Mouse (Mus musculus): Measurements from ENCODE around the gene Btn2a2. TPM values are rescaled to one million over a fixed set of nuclear protein-coding genes. Genes with fewer than 3 reads are reported as not detected.

The Btn2a2 gene
- polyA plus RNA-seq, 1 experiment from 2014 or later, result 0.15 TPM

DNA sequence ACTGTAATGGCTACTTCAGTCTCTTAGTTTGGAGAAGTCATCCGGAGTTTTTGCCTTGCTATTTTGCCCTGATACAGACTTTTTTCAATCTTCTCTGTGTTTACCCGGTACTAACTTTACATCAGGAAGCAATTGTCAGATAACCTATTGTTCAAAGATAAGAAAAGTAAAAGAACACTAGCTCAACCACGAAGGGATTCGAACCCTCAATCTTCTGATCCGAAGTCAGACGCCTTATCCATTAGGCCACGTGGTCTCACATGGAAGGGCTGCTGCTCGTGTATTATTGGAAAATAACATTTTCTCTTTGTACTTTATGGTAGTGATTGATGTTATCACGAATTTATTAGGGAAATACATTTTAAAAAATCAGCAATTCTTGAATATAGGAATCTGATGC lies 15.1 kb upstream of the Btn2a2 start:
- H3K4me2 ChIP-seq, result 0 out of 2 replicates have a peak overlapping the region, but pooled peaks have one; percentile 16
- H3K27ac ChIP-seq, result no peak overlapping the region
- ATAC-seq (ENCODE audit: insufficient read depth, low FRiP score, low read depth), result peak; percentile 24; the same call in 1 of the 2 replicates
- WGBS, result 5% methylated on average over 9 of the region's 9 CpGs
- no peaks in the 10 kb centered on the region for H3K27me3 ChIP-seq (replicated peaks)
- no peak overlapping the region for H3K4me3 ChIP-seq (replicated peaks)
- H3K9me3 ChIP-seq, result no peaks in the 10 kb centered on the region
- no peaks in the 10 kb centered on the region for H3K36me3 ChIP-seq
- peaks cover 5% of the 10 kb centered on the region for H3K4me1 ChIP-seq
- H3K9ac ChIP-seq, result no peak overlapping the region

DNA sequence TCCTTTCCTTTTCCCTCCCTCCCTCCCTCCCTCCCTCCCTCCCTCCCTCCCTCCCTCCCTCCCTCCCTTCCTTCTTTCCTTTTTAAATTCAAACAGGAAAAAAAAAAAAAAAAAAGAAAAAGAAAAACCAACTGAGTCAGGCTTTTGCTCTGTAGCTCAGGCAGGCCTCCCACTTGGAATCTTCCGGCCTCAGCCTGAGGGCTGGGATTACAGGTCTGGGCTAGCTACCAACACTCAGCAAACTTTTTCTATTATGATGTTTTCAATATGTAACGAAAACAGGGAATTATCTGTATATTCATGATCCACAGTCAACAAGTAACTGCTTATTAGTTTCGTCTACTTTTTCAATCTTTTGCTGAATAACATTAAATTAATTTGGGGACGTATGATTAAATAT lies 14.3 kb upstream of the Btn2a2 start:
- Histone ChIP-seq H3K27me3 (replicated peaks) (no peaks in the 10 kb centered on the region), H3K9ac (no peak overlapping the region), H3K27ac (no peak overlapping the region), H3K4me3 (replicated peaks) (no peak overlapping the region), H3K4me1 (peaks cover 5% of the 10 kb centered on the region), H3K9me3 (no peaks in the 10 kb centered on the region), H3K36me3 (no peaks in the 10 kb centered on the region), H3K4me2 (no peak overlapping the region)
- ATAC-seq (ENCODE audit: insufficient read depth, low FRiP score, low read depth), result no peak
- WGBS, result 60% methylated on average over 4 of the region's 4 CpGs

DNA sequence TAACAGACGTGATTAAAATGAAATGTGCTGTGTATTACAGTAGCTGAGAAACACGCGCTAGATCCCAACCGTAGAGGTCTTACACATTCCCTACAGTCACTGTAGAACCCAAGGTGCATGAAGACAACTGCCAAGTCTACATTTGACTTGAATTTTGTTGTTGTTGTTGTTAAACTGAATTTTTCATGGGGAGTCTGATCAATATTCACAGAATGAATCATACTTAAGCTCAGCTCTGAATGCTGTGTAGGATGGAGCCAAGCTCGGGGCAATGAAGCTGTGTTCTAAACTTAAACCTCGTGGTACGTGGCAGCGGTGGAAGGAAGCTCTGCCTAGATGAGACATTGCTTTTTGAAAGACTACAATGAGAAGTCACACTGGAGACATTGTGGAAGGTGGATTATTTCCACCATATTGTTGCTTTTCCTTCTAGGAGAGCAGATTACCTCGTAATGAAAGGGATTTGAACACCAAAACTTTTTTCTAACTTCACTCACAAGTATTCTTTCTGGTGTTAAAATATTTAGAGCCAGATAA lies 13.4 kb upstream of the Btn2a2 start:
- WGBS, result 33% methylated on average over 9 of the region's 9 CpGs
- peaks cover 5% of the 10 kb centered on the region for H3K4me1 ChIP-seq
- no peaks in the 10 kb centered on the region for H3K36me3 ChIP-seq
- no peak overlapping the region for H3K9ac ChIP-seq
- no peaks in the 10 kb centered on the region for H3K9me3 ChIP-seq
- peak overlapping the region; percentile 25; the same call in 1 of the 2 replicates for H3K4me2 ChIP-seq
- H3K4me3 ChIP-seq (replicated peaks), result peak overlapping the region; percentile 2; the same call in 1 of the 2 replicates
- ATAC-seq (ENCODE audit: insufficient read depth, low FRiP score, low read depth), result no peak
- H3K27me3 ChIP-seq (replicated peaks), result no peaks in the 10 kb centered on the region
- H3K27ac ChIP-seq, result no peak overlapping the region

DNA sequence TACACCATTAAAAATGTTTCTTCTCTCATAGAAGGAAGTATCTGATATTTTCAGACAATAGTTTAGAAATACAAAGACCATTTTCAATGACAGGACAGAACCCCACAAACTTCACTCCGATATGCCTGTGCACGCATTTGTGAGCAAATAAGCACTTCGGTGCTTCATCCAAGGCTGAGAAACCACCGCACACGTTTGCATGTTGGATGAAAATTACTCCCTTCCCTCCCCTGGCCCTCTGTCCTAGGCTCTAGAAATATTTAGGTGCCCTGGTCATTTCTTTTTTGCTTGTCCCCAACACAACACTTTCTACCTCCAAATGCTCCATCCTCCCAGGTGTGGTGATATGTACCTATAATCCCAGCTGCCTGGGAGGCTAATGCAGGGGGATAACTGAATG lies 12.9 kb upstream of the Btn2a2 start:
- Histone ChIP-seq H3K27ac (no peak overlapping the region), H3K27me3 (replicated peaks) (no peaks in the 10 kb centered on the region), H3K4me3 (replicated peaks) (peak overlapping the region; percentile 2; the same call in 1 of the 2 replicates), H3K9me3 (no peaks in the 10 kb centered on the region), H3K4me1 (peaks cover 5% of the 10 kb centered on the region), H3K4me2 (peak overlapping the region; percentile 34; the same call in 1 of the 2 replicates), H3K36me3 (no peaks in the 10 kb centered on the region), H3K9ac (no peak overlapping the region)
- WGBS, result 37% methylated on average over 5 of the region's 5 CpGs
- ATAC-seq (ENCODE audit: insufficient read depth, low FRiP score, low read depth), result no peak

DNA sequence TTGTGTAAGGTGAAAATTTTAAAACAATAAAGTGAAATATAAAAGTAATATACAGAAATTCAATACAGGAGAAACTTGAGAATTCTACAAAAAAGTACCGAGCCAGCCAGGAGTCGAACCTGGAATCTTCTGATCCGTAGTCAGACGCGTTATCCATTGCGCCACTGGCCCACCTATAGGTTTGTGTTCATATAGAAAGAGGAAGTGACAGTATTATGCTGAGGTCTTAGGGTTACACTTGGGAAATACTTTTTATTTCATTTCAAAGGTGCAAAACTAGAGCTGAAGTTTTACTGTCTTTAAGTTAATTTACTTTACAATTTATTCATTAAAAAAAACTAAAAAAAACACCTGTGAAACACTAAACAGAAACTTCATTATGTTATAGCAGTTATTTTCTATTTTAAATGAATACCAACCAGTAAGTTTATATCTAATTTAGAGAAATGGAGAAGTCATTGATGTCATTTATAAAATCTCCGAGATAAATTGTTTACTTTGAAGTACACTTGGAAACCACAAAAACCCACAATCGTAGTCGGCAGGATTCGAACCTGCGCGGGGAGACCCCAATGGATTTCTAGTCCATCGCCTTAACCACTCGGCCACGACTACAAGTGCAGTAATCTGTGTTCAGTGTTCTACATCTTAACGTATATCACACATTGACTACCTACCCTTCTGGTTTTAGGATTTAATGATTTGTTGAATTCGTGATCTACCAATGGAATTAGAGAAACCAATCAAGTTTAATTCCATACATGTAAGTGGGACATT lies 12.0 kb upstream of the Btn2a2 start:
- Histone ChIP-seq H3K27me3 (replicated peaks) (no peaks in the 10 kb centered on the region), H3K27ac (no peak overlapping the region), H3K9me3 (no peaks in the 10 kb centered on the region), H3K36me3 (no peaks in the 10 kb centered on the region), H3K4me1 (peaks cover under 1% of the 10 kb centered on the region; the same call in 1 of the 2 replicates), H3K4me3 (replicated peaks) (no peak overlapping the region), H3K4me2 (peak overlapping the region; percentile 13; the same call in 1 of the 2 replicates), H3K9ac (no peak overlapping the region)
- WGBS, result 6% methylated on average over 17 of the region's 17 CpGs
- ATAC-seq (ENCODE audit: insufficient read depth, low FRiP score, low read depth), result peak; percentile 63; the same call in 1 of the 2 replicates

DNA sequence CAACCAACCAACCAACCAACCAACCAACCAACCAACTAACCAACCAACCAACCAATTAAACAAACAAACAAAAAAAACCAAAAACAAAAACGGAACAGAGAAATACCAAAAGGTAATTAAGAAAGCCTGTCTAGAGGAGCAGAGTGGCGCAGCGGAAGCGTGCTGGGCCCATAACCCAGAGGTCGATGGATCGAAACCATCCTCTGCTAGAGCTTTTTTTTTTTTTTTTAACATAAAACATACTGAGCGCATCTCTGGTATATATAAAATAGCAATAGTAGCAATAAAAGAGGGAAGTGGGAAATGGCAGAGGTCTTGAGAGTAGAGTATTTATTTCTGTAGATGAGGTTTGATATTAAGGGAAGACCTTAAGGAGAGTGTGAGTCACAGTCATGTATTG lies 11.3 kb upstream of the Btn2a2 start:
- Histone ChIP-seq H3K9me3 (no peaks in the 10 kb centered on the region), H3K36me3 (no peaks in the 10 kb centered on the region), H3K9ac (no peak overlapping the region), H3K27me3 (replicated peaks) (no peaks in the 10 kb centered on the region), H3K4me2 (no peak overlapping the region), H3K4me3 (replicated peaks) (no peak overlapping the region), H3K27ac (no peak overlapping the region), H3K4me1 (no peaks in the 10 kb centered on the region)
- WGBS, result 27% methylated on average over 7 of the region's 7 CpGs
- ATAC-seq (ENCODE audit: insufficient read depth, low FRiP score, low read depth), result no peak

DNA sequence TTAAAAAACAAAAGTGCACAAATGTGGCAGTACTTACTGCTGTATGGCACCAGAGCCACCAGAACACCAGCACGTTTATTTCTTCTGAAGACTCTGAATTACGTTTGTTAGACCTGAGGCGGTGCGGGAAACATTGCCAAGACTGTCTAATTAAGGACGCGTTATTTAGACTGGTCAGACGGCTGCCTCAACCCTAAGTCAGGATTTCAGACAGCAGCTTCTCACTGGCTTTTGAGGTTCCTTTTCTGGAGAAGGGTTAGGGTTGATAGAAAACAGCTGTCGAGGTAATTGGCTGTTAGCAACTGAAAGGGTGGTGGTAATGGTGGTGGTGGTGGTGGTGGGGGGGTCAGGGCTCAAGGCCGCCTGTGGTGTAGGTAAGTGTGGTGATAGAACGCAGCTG lies 10.0 kb upstream of the Btn2a2 start:
- Histone ChIP-seq H3K4me3 (replicated peaks) (peak overlapping the region; percentile 28), H3K4me1 (no peaks in the 10 kb centered on the region), H3K36me3 (no peaks in the 10 kb centered on the region), H3K9me3 (no peaks in the 10 kb centered on the region), H3K27me3 (replicated peaks) (no peaks in the 10 kb centered on the region), H3K27ac (no peak overlapping the region), H3K4me2 (peak overlapping the region; percentile 55), H3K9ac (no peak overlapping the region)
- 4% methylated on average over 10 of the region's 10 CpGs for WGBS
- no peak for ATAC-seq (ENCODE audit: insufficient read depth, low FRiP score, low read depth)

DNA sequence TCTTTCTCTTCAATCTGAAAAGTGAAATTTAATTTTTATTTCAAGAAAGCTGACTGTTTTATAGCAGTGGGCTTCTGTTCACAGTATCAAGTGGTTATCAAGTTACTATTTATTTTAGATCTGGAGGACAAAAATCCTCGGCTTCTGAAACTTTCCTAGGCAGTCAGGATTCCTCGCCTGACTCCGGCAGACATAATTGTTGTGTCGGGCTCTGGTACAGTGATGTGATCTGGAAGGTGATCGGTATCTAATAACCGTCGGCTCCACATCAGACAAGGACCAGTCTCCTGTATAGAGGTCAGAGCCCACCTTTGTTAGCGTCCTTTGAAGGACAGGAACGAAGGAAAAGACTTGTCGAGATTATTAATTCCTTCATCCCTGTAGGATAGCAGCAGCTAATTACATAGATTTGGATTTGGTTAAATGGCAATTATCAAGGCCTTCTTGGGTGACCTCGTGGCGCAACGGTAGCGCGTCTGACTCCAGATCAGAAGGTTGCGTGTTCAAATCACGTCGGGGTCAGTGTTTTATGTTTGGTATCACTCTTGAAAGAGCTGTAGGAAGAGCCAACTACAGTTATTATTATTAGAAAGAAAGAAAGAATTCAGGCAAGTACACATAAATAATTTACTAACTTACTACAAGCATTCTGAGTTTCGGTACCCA lies 9.1 kb upstream of the Btn2a2 start:
- Histone ChIP-seq H3K4me2 (peak overlapping the region; percentile 55), H3K27me3 (replicated peaks) (no peaks in the 10 kb centered on the region), H3K4me1 (no peaks in the 10 kb centered on the region), H3K9ac (no peak overlapping the region), H3K4me3 (replicated peaks) (peak overlapping the region; percentile 28), H3K9me3 (no peaks in the 10 kb centered on the region), H3K36me3 (no peaks in the 10 kb centered on the region), H3K27ac (no peak overlapping the region)
- no peak; the same call in 1 of the 2 replicates for ATAC-seq (ENCODE audit: insufficient read depth, low FRiP score, low read depth)
- WGBS, result 11% methylated on average over 19 of the region's 19 CpGs

DNA sequence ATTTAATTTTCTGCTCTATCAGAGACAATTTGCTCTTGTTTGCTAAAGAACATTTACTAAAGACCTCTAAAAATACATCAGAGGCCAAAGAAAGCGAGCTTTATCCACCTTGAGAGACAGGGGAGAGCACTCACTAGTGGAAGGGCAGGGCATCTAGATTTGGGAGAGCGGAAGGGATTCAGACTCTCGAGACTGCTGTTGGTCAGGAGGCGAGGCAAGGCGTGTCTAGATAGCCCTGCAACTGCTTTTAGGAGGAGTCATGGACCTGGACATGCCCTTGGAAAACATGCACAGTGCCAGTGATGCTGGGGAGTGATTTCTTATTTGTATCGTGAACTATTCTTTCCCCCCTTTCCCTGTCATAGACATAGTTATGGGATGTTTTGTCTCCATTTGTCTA lies 6.9 kb upstream of the Btn2a2 start:
- H3K9me3 ChIP-seq, result no peaks in the 10 kb centered on the region
- no peak overlapping the region for H3K9ac ChIP-seq
- H3K27ac ChIP-seq, result no peak overlapping the region
- no peak overlapping the region for H3K4me3 ChIP-seq (replicated peaks)
- H3K27me3 ChIP-seq (replicated peaks), result no peaks in the 10 kb centered on the region
- no peak for ATAC-seq (ENCODE audit: insufficient read depth, low FRiP score, low read depth)
- no peak overlapping the region for H3K4me2 ChIP-seq
- WGBS, result 76% methylated on average over 6 of the region's 6 CpGs
- H3K36me3 ChIP-seq, result no peaks in the 10 kb centered on the region
- no peaks in the 10 kb centered on the region for H3K4me1 ChIP-seq

DNA sequence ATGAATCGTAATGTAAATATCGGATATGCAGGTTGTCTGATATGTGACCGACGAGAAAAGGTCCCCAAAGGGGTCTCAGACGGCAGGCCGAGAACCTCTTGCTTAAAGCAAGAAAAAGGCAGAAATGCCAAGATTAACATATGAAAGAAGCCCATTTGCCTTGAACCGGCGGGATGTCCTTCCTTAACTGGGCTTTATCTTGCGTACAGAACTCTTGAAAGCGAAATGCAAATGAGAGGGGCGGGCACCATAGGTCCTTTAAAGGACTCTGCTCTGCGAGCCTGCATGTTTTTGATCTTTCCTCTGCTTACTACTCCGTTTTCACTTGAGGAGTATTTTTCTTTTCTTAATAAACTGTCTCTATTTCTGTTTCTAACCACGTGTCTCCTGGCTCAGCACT lies 3.3 kb upstream of the Btn2a2 start:
- no peaks in the 10 kb centered on the region for H3K4me1 ChIP-seq
- H3K27me3 ChIP-seq (replicated peaks), result no peaks in the 10 kb centered on the region
- H3K27ac ChIP-seq, result no peak overlapping the region
- H3K4me3 ChIP-seq (replicated peaks), result peak overlapping the region; percentile 27; the same call in 1 of the 2 replicates
- no peaks in the 10 kb centered on the region for H3K9me3 ChIP-seq
- 13% methylated on average over 14 of the region's 14 CpGs for WGBS
- ATAC-seq (ENCODE audit: insufficient read depth, low FRiP score, low read depth), result no peak
- H3K9ac ChIP-seq, result no peak overlapping the region
- no peaks in the 10 kb centered on the region for H3K36me3 ChIP-seq
- peak overlapping the region; percentile 43 for H3K4me2 ChIP-seq

DNA sequence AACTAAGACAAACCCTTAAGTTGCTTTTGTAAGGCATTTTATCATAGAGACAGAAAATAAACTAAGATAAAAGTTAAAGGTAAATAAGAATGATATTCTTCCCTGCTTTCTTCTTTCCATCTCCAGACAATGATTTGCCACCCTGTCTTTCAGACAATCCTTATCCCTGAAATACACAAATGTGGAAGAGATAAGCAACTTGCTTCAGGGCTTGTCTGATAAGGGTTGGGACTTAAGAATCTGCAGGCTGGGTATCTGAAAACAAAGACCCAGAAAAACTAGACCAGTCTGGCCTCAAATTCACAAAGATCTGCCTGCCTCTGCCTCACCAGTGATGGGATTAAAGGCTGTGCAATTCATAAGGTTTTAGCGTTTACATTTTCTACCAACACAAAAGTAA lies 2.6 kb upstream of the Btn2a2 start:
- H3K9me3 ChIP-seq, result no peaks in the 10 kb centered on the region
- H3K4me2 ChIP-seq, result no peak overlapping the region
- no peak for ATAC-seq (ENCODE audit: insufficient read depth, low FRiP score, low read depth)
- no peak overlapping the region for H3K9ac ChIP-seq
- no peaks in the 10 kb centered on the region for H3K27me3 ChIP-seq (replicated peaks)
- 16% methylated on average over 1 of the region's 1 CpGs for WGBS
- no peak overlapping the region for H3K4me3 ChIP-seq (replicated peaks)
- no peaks in the 10 kb centered on the region for H3K36me3 ChIP-seq
- H3K27ac ChIP-seq, result no peak overlapping the region
- no peaks in the 10 kb centered on the region for H3K4me1 ChIP-seq

DNA sequence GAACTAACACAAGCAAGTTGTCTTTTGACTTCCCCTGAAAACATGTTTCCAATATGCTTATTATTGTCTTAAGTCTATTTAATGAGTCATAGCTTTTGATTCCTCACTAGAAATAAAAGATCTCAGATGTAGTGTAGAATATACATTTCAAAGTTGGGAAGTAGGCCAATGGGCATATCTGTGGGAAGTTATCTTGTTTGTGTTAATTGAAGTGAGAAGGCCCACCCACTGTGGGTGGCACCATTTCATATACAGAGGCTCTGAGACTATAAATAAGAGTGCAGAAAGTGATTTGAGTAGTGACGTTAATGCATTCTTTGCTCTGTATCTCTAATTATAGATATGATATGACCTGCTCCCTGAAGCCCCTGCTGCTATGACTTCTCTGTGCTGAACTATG lies 2.2 kb upstream of the Btn2a2 start:
- no peaks in the 10 kb centered on the region for H3K27me3 ChIP-seq (replicated peaks)
- H3K27ac ChIP-seq, result no peak overlapping the region
- H3K4me1 ChIP-seq, result no peaks in the 10 kb centered on the region
- H3K9me3 ChIP-seq, result no peaks in the 10 kb centered on the region
- no peak for ATAC-seq (ENCODE audit: insufficient read depth, low FRiP score, low read depth)
- H3K4me2 ChIP-seq, result no peak overlapping the region
- 51% methylated on average over 1 of the region's 1 CpGs for WGBS
- no peak overlapping the region for H3K9ac ChIP-seq
- no peaks in the 10 kb centered on the region for H3K36me3 ChIP-seq
- no peak overlapping the region for H3K4me3 ChIP-seq (replicated peaks)
